Mouse (Mus musculus) forebrain, embryonic 12.5 days (tissue): ENCODE results near the gene Mrpl42. TPM values are rescaled to one million over a fixed set of nuclear protein-coding genes. Genes with fewer than 3 reads are reported as not detected.

Experiments used
- ATAC-seq: fragments of 200-750 bp; cut with Nextera tagmentation; 2 replicates; pipeline ENCODE4 v1.8.0; 2017; ENCODE audit warnings: moderate TSS enrichment; ENCODE audit not compliant: low FRiP score
- H3K27ac ChIP-seq: fragments of 300-500 bp; sonication (generic); 2 replicates; pipeline ENCODE4 v1.5.1; 2016; ENCODE audit warnings: mild to moderate bottlenecking
- H3K27me3 ChIP-seq: fragments of 300-500 bp; sonication (generic); 2 replicates; pipeline ENCODE4 v1.6.1; 2016; ENCODE audit warnings: mild to moderate bottlenecking
- H3K36me3 ChIP-seq: fragments of 300-500 bp; sonication (generic); replicated peaks from 2 replicates; pipeline ENCODE4 v1.6.1; 2016; ENCODE audit warnings: mild to moderate bottlenecking
- H3K4me1 ChIP-seq: fragments of 300-500 bp; sonication (generic); 2 replicates; pipeline ENCODE4 v1.6.1; 2016
- H3K4me2 ChIP-seq: fragments of 300-500 bp; sonication (generic); 2 replicates; pipeline ENCODE4 v1.6.1; 2016; ENCODE audit warnings: mild to moderate bottlenecking, moderate library complexity
- H3K4me3 ChIP-seq: fragments of 300-500 bp; sonication (generic); replicated peaks from 2 replicates; pipeline ENCODE4 v1.5.1; 2016; ENCODE audit warnings: mild to moderate bottlenecking
- H3K9ac ChIP-seq: fragments of 300-500 bp; sonication (generic); 2 replicates; pipeline ENCODE4 v1.6.1; 2016; ENCODE audit warnings: mild to moderate bottlenecking
- H3K9me3 ChIP-seq: fragments of 300-500 bp; sonication (generic); 2 replicates; pipeline ENCODE4 v1.6.1; 2016
- WGBS: fragments of 180-500 bp; shearing (Covaris S2); methylation state at CpG from one replicate; pipeline ENCODE4 v1.1.7; 2016; 5-methylcytosine and 5-hydroxymethylcytosine counted together
- polyA plus RNA-seq: library from polyadenylated mRNA; unstranded; fragments of >200 nt; fragmentation: Nextera tagmentation; extraction: Ambion mirVana; gene quantifications from 2 replicates; pipeline ENCODE4 v1.2.1, GENCODE M21; 2016

Mrpl42 gene
- polyA plus RNA-seq, 1 experiment from 2014 or later: 314 TPM

DNA sequence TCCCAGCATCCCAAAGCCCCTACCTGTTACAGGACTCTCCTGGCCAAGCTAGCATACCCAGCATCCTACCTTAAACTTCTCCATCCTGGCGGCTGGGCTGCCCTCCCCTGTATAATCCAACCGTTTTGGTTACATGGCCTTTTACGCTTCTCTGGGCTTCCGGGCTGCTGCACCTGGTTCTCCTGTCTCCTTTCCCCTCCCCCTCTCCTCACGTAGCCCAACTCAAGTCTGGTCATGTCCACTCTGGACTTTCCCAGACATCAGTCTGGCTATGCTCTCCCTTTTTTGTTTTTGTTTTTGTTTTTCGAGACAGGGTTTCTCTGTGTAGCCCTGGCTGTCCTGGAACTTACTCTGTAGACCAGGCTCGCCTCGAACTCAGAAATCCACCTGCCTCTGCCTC, 10.9 kb upstream of the Mrpl42 start:
- no peak overlapping the region for H3K9ac ChIP-seq
- no peak overlapping the region for H3K4me3 ChIP-seq
- no peak for ATAC-seq
- H3K9me3 ChIP-seq: 0 out of 2 replicates have a peak, but pooled peaks cover 3% of the 10 kb centered on the region
- H3K27ac ChIP-seq: no peak overlapping the region
- H3K27me3 ChIP-seq: no peaks in the 10 kb centered on the region
- no peaks in the 10 kb centered on the region for H3K36me3 ChIP-seq
- peaks cover 16% of the 10 kb centered on the region for H3K4me1 ChIP-seq
- WGBS: 87% methylated on average over 8 of the region's 8 CpGs
- no peak overlapping the region for H3K4me2 ChIP-seq

DNA sequence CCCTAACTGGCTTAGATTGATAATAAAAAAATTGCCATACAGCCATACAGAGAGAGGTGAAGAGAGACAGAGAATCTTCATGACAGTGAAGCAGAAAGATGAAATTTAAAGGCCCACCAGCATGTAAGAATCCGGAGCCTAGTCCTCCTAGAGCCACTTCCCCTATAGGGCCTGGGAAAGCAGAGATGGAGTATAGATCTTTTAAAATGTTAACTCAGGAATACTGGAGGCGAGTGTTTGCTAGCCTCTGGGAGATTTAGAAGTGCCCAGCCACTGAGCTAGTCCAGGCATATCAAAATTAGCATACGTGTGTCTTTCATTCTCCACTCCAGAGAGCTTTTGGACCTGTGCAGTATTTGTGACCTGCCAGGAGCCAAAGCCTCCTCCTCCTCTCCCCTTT, 7.5 kb upstream of the Mrpl42 start:
- no peaks in the 10 kb centered on the region for H3K27me3 ChIP-seq
- no peak overlapping the region for H3K27ac ChIP-seq
- no peak overlapping the region for H3K4me2 ChIP-seq
- whole genome bisulfite sequencing: 77% methylated on average over 3 of the region's 3 CpGs
- H3K36me3 ChIP-seq: no peaks in the 10 kb centered on the region
- no peak for ATAC-seq
- H3K4me1 ChIP-seq: peaks cover 6% of the 10 kb centered on the region; the same call in 1 of the 2 replicates
- H3K4me3 ChIP-seq: no peak overlapping the region
- H3K9me3 ChIP-seq: 0 out of 2 replicates have a peak, but pooled peaks cover 3% of the 10 kb centered on the region
- no peak overlapping the region for H3K9ac ChIP-seq

DNA sequence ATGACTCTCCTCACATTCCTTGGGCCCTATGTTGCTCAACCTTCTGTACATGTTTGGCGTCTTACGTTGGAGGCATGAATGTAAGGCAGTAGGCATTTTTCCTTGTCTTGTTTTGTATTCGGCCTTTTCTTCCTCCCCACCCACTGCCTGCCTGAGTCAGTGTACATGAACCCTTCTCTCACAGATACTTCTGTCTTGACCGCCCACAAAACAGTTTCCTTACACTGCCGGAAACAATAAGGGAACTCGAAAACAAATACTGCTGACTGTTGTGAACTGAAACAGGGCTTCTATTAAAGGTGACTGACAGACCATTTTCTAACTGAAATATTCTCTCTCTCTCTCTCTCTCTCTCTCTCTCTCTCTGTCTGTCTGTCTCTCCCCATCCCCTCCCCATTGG, 7.1 kb upstream of the Mrpl42 start:
- H3K9me3 ChIP-seq: 0 out of 2 replicates have a peak, but pooled peaks cover 3% of the 10 kb centered on the region
- ATAC-seq: no peak
- H3K27ac ChIP-seq: no peak overlapping the region
- H3K4me2 ChIP-seq: no peak overlapping the region
- H3K4me1 ChIP-seq: peaks cover 2% of the 10 kb centered on the region; the same call in 1 of the 2 replicates
- WGBS: 81% methylated on average over 6 of the region's 6 CpGs
- no peak overlapping the region for H3K9ac ChIP-seq
- H3K36me3 ChIP-seq: no peaks in the 10 kb centered on the region
- H3K4me3 ChIP-seq: no peak overlapping the region
- H3K27me3 ChIP-seq: no peaks in the 10 kb centered on the region

DNA sequence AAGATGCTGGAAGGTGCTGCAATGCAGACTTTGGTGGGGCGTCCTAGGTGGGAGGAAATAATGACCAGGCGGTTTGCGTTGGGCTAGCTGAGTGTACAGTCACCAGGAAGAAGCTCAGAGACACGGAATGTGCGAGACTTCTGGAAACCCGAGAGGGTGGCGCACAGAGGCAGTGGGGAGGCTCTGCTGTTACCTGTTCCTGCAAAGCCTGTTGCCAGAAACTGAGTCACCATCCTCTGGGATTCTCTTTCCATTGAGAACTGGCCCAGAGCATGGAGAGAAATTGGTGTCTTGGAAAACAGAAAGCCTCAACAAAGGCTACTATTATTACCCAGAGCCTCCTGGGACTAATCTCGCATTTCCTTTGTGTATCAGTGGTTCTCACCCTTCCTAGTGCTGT, 6.4 kb upstream of the Mrpl42 start:
- Histone ChIP-seq H3K4me1 (no peaks in the 10 kb centered on the region), H3K36me3 (no peaks in the 10 kb centered on the region), H3K27ac (no peak overlapping the region), H3K9me3 (0 out of 2 replicates have a peak, but pooled peaks cover 3% of the 10 kb centered on the region), H3K27me3 (no peaks in the 10 kb centered on the region), H3K4me3 (no peak overlapping the region), H3K9ac (no peak overlapping the region), H3K4me2 (no peak overlapping the region)
- no peak for ATAC-seq
- 89% methylated on average over 8 of the region's 8 CpGs for WGBS

DNA sequence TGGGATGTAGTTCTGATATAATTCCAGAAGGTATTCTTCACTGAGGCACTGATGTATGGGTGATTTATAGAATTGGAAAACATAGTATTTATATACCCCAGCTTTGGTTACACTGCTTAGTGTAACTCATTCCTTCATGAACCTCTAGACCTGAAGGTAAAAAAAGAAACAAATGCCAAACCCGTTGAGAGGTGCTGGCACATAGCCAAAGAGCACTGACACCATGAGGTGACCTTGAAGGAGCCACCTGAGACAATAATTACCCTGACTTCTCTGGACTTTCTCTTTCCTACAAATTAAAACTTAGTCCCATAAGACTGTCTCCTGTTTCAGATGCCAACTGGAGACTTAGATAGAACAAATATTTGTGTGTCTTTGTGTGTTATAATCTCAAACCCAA, 2.6 kb upstream of the Mrpl42 start:
- Histone ChIP-seq H3K4me1 (peaks cover 11% of the 10 kb centered on the region), H3K9me3 (no peaks in the 10 kb centered on the region), H3K27ac (no peak overlapping the region), H3K4me2 (no peak overlapping the region), H3K27me3 (no peaks in the 10 kb centered on the region), H3K9ac (no peak overlapping the region), H3K4me3 (no peak overlapping the region), H3K36me3 (no peaks in the 10 kb centered on the region)
- 74% methylated on average over 1 of the region's 1 CpGs for WGBS
- ATAC-seq: no peak

DNA sequence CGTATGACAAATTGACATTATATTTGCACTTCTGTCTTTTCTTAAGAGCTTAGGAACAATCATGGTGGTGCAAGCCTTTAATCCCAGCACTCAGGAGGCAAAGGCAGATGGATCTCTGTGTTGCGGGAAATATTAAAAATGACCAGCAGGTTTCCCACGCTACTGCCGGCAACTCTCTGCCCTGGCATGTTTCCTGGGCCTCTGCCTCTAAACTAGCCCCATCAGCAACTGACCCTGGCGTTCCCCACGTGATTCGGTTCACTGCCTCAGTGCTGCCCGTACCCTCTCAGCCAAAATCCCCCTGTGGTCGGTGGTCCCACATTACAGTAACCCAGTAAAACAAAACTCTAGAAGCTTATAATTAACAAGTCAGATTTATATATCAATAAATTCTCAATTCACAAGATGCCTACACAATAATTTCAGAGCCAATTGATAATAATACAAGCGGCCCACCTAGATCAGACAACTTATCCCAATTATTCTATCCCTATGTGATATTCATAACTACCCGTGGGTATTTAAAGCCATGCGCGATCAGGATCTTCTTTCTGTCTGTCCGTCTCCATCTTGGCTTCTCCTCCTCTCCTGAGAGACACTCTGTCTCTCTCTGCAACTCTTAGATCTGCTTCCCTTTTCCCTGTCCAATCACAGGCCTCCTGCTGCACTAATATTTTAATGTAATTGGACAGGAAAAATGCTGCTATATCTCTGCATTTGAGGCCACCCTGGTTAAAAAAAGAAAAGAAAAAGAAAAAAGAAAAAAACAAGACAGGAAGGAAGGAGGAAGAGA, 1.9 kb upstream of the Mrpl42 start:
- Histone ChIP-seq H3K4me3 (no peak overlapping the region), H3K9me3 (no peaks in the 10 kb centered on the region), H3K9ac (no peak overlapping the region), H3K36me3 (no peaks in the 10 kb centered on the region), H3K4me2 (no peak overlapping the region), H3K4me1 (peaks cover 11% of the 10 kb centered on the region), H3K27me3 (no peaks in the 10 kb centered on the region), H3K27ac (no peak overlapping the region)
- no peak for ATAC-seq
- WGBS: 91% methylated on average over 14 of the region's 14 CpGs

DNA sequence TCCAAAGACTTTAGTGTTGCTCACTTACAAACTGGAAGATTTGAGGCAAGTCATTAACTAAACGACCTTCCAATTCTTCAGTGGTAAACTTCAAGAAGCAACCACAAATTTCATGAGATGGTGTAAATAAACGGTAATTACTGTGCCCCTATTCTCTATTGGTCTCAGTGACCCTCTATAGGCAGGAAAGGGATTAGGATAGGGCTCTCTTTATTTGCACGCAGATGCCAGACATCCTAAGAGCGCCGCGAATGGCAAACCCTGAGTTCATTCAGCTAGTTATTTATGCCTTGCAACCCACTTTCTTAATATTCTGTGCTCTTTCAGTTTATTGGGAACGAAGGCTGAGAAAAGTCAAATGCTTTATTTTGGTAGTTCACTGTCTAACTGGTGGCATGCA, 707 bp downstream of the Mrpl42 start:
- Histone ChIP-seq H3K4me2 (peak overlapping the region; percentile 62), H3K36me3 (peaks cover 11% of the 10 kb centered on the region), H3K4me1 (peaks cover 11% of the 10 kb centered on the region), H3K27me3 (no peaks in the 10 kb centered on the region), H3K9me3 (no peaks in the 10 kb centered on the region), H3K9ac (peak overlapping the region; percentile 74), H3K4me3 (peak overlapping the region; percentile 76), H3K27ac (peak overlapping the region; percentile 86)
- WGBS: 2% methylated on average over 7 of the region's 7 CpGs
- ATAC-seq: no peak

DNA sequence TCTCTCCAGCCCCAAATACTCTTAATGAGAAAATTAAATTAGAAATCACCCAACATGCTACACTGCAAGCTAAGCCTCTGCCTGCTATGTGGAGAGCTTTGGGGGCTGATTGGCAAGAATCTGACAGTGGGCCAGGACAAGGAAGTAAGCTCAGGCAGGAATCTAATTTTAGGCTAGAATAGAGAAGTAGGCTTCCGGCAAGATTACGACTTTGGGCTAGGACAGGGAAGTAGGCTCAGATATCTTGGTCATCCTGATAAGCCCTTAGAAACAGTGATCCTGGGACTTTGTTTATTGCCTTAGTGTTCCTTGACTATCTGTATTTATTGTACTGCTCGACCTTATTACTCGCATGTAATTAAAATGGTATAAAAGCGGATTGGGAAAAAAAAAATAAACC, 7.5 kb downstream of the Mrpl42 start:
- H3K4me2 ChIP-seq: no peak overlapping the region
- no peak overlapping the region for H3K9ac ChIP-seq
- H3K27ac ChIP-seq: no peak overlapping the region
- ATAC-seq: no peak
- H3K27me3 ChIP-seq: no peaks in the 10 kb centered on the region
- H3K4me1 ChIP-seq: no peaks in the 10 kb centered on the region
- H3K4me3 ChIP-seq: no peak overlapping the region
- H3K9me3 ChIP-seq: no peaks in the 10 kb centered on the region
- H3K36me3 ChIP-seq: peaks cover 65% of the 10 kb centered on the region
- 95% methylated on average over 5 of the region's 5 CpGs for WGBS

DNA sequence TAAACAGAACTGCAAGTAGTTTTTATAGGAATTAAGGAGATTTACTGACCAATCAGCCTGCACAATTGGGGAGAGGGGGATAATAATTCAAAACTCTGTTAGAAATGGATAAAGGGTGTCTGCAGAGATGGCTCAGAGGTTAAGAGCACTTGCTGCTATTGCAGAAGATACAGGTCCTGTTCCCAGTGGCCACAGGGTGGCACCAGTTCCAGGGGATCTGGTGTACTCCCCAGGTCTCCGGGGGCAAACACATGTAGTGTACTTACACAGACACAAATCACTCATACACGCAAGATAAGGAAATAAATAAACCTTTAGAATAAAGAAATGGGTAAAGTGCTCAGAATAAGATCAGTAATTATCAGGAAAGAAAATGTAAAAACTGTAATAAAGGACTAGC, 12.1 kb downstream of the Mrpl42 start:
- Histone ChIP-seq H3K4me1 (no peaks in the 10 kb centered on the region), H3K27ac (no peak overlapping the region), H3K4me2 (no peak overlapping the region), H3K9ac (no peak overlapping the region), H3K36me3 (peaks cover 78% of the 10 kb centered on the region), H3K27me3 (no peaks in the 10 kb centered on the region), H3K9me3 (no peaks in the 10 kb centered on the region), H3K4me3 (no peak overlapping the region)
- WGBS: 90% methylated on average over 2 of the region's 2 CpGs
- no peak for ATAC-seq

DNA sequence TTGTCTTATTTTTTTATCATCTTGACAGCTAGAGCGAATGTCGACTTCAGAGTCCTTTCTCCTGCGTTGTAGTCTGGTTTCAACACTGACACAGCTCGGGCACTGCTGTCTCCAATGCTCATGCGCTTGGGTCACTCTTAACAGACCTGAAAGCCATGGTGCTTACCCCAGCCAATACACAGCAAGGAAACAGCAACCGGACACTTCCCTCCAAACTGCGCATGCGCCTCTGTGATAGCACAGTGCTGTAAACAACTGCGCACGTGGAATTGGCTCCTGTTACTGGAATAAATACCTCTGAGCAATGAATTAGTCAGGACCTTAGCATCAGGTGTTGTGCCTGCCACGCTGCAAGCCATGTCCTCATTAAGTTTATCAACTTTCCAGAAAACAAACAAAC, 24.2 kb downstream of the Mrpl42 start:
- Histone ChIP-seq H3K27ac (no peak overlapping the region), H3K9ac (no peak overlapping the region), H3K4me1 (no peaks in the 10 kb centered on the region; the same call in 1 of the 2 replicates), H3K36me3 (peaks cover 17% of the 10 kb centered on the region), H3K4me3 (no peak overlapping the region), H3K27me3 (no peaks in the 10 kb centered on the region), H3K4me2 (no peak overlapping the region), H3K9me3 (no peaks in the 10 kb centered on the region)
- ATAC-seq: no peak
- 88% methylated on average over 11 of the region's 11 CpGs for WGBS

DNA sequence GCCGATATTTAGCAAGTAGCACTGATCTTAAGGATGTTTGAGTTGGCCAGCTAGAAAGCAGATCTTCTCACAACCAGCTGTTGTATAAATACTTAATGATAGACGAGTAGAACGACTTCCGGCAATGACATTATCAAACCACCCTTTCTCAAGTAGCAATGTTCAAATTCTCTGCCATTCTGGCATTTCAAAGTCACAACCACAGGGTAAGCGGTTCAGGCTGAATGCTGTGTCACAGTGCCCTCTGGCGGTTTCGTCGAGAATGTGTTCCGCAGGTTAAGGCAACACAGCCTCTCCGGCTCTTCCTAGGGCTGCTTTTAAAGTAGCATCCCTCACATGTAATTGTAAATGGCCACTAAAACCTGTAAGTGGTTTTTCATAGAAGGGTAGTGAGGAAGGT, 25.8 kb downstream of the Mrpl42 start:
- H3K9me3 ChIP-seq: no peaks in the 10 kb centered on the region
- no peaks in the 10 kb centered on the region for H3K27me3 ChIP-seq
- H3K27ac ChIP-seq: no peak overlapping the region
- no peaks in the 10 kb centered on the region; the same call in 1 of the 2 replicates for H3K4me1 ChIP-seq
- H3K9ac ChIP-seq: no peak overlapping the region
- 15% methylated on average over 10 of the region's 10 CpGs for WGBS
- H3K36me3 ChIP-seq: peaks cover 11% of the 10 kb centered on the region; the same call in 1 of the 2 replicates
- no peak overlapping the region for H3K4me2 ChIP-seq
- no peak overlapping the region for H3K4me3 ChIP-seq
- peak; percentile 70; the same call in 1 of the 2 replicates for ATAC-seq

DNA sequence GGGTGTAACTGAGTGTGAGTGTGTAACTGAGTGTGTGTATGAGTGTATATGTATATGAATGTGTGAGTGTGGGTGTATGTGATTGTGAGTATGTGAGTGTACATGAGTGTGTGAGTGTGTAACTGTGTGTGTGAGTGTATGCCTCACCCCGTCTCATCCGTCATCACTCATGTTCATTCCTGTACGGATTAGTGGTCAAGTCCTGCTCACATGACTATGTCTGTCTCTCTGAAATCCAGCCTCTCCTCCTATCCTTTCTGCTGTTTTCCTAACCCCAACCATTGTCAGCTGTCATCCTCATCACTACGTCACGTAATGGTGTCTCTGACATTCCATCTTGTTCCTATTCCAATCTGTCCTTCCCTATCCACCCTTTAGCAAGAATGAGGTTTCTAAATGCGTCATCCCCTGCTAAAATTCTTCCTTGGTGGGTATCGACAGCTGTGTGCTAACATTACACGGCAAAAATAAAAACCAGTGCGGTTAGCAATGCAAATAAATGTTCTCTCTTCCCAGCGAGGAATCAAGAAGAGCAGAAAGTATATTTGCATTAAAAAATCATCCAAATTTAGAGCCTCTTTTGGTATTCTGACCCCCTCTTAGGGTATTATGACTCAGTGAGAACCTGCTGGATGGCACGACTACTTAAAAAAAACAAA, 29.7 kb downstream of the Mrpl42 start:
- WGBS: 84% methylated on average over 11 of the region's 11 CpGs
- H3K4me3 ChIP-seq: no peak overlapping the region
- no peaks in the 10 kb centered on the region for H3K27me3 ChIP-seq
- H3K9me3 ChIP-seq: no peaks in the 10 kb centered on the region
- no peaks in the 10 kb centered on the region for H3K36me3 ChIP-seq
- H3K9ac ChIP-seq: no peak overlapping the region
- ATAC-seq: no peak
- H3K27ac ChIP-seq: no peak overlapping the region
- no peaks in the 10 kb centered on the region; the same call in 1 of the 2 replicates for H3K4me1 ChIP-seq
- H3K4me2 ChIP-seq: no peak overlapping the region
